Mouse (Mus musculus) liver, embryonic 16.5 days (tissue): ENCODE results near the gene Itpripl1. TPM values are rescaled to one million over a fixed set of nuclear protein-coding genes. Genes with fewer than 3 reads are reported as not detected.
"Not testable (repeated sequence)": the region's sequence is repeated elsewhere in the genome, so short reads cannot be mapped to it uniquely, and the experiment has no call there.

Experiments
- ATAC-seq: fragments of 200-750 bp; cut with Nextera tagmentation; 2 replicates; pipeline ENCODE4 v1.8.0; 2017; ENCODE audit warnings: low read depth, mild to moderate bottlenecking, moderate number of reproducible peaks, moderate library complexity
- H3K27ac ChIP-seq: fragments of 300-500 bp; sonication (generic); 2 replicates; pipeline ENCODE4 v1.5.1; 2014; ENCODE audit warnings: mild to moderate bottlenecking, low read length
- H3K27me3 ChIP-seq: fragments of 300-500 bp; sonication (generic); 2 replicates; pipeline ENCODE4 v1.6.1; 2014; ENCODE audit warnings: low read depth, low read length, mixed read lengths; ENCODE audit not compliant: control insufficient read depth, insufficient read depth
- H3K36me3 ChIP-seq: fragments of 300-500 bp; sonication (generic); 2 replicates; pipeline ENCODE4 v1.6.1; 2014; ENCODE audit warnings: mild to moderate bottlenecking; ENCODE audit not compliant: control insufficient read depth, insufficient read depth
- H3K4me1 ChIP-seq: fragments of 300-500 bp; sonication (generic); 2 replicates; pipeline ENCODE4 v1.6.1; 2014; ENCODE audit warnings: low read depth, low read length, mixed read lengths; ENCODE audit not compliant: control insufficient read depth
- H3K4me2 ChIP-seq: fragments of 300-500 bp; sonication (generic); 2 replicates; pipeline ENCODE4 v1.6.1; 2014; ENCODE audit warnings: low read depth, low read length, mixed read lengths
- H3K4me3 ChIP-seq: fragments of 300-500 bp; sonication (generic); 2 replicates; pipeline ENCODE4 v1.5.1; 2014; ENCODE audit warnings: low read depth, mild to moderate bottlenecking, low read length
- H3K9ac ChIP-seq: fragments of 300-500 bp; sonication (generic); 2 replicates; pipeline ENCODE4 v1.6.1; 2014; ENCODE audit warnings: low read depth, low read length
- H3K9me3 ChIP-seq: fragments of 300-500 bp; sonication (generic); replicated peaks from 2 replicates; pipeline ENCODE4 v1.6.1; 2016; ENCODE audit warnings: low read length; ENCODE audit not compliant: control insufficient read depth
- WGBS: fragments of 180-500 bp; shearing (Covaris S2); extraction: QIAGEN DNeasy Blood & Tissue Kit; methylation state at CpG from one replicate; pipeline ENCODE4 v1.1.7; 2014; ENCODE audit not compliant: insufficient replicate concordance; 5-methylcytosine and 5-hydroxymethylcytosine counted together
- polyA plus RNA-seq: library from polyadenylated mRNA; unstranded; fragments of >200 nt; fragmentation: Nextera tagmentation; extraction: Ambion mirVana; gene quantifications from 2 replicates; pipeline ENCODE4 v1.2.1, GENCODE M21; 2015

The Itpripl1 gene
- polyA plus RNA-seq, 1 experiment from 2014 or later = 21.7 TPM

DNA sequence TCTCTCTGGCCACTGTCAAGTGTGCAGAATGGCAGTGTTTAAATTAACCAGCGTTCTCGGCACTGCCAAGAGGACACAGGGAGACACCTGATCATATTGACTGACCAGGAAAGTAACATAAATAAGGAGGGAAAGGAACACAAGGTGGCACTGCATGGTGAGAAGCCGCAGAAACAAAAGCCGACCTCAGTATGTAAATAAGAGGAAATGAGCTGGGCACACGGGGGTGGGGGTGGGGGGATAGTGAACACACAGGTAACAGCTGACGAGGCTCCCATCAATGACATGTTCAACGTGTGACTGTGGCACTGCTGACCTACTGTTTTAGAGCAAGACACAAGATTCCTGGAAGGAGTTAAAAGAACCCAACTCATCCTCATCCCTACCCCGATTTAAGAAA, 11.9 kb downstream of the Itpripl1 start:
- WGBS = 52% methylated on average over 8 of the region's 8 CpGs
- Histone ChIP-seq H3K4me3 (peak overlapping the region; percentile 94; the same call in 1 of the 2 replicates), H3K36me3 (peaks cover 13% of the 10 kb centered on the region), H3K9ac (no peak overlapping the region), H3K4me1 (peaks cover 35% of the 10 kb centered on the region), H3K27ac (no peak overlapping the region), H3K9me3 (no peaks in the 10 kb centered on the region), H3K27me3 (no peaks in the 10 kb centered on the region), H3K4me2 (peak overlapping the region; percentile 78; the same call in 1 of the 2 replicates)
- no peak for ATAC-seq

DNA sequence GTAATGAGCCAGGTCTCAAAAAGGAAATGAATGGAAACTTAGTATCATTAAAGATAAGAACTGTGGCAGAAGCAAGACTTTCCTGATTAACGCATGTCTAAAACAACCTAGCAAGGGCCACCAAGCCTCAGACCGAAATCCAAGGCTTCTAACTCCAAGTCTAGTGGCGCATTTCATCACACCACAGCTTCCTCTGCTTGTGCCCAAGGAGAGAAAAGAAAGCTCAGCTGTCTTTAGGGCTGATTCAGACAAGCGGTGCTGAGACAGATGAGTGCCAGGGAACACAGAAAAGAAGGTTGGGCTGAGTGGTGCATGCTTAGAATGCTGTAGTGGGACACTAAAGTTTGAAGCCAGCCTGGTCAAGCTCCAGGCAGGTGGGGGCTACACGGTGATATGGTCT, 14.3 kb downstream of the Itpripl1 start:
- Histone ChIP-seq H3K36me3 (peaks cover 37% of the 10 kb centered on the region), H3K27me3 (no peaks in the 10 kb centered on the region), H3K9me3 (no peaks in the 10 kb centered on the region), H3K4me3 (no peak overlapping the region), H3K4me2 (no peak overlapping the region), H3K9ac (no peak overlapping the region), H3K4me1 (peaks cover 27% of the 10 kb centered on the region), H3K27ac (no peak overlapping the region)
- 64% methylated on average over 5 of the region's 5 CpGs for WGBS
- ATAC-seq = no peak

DNA sequence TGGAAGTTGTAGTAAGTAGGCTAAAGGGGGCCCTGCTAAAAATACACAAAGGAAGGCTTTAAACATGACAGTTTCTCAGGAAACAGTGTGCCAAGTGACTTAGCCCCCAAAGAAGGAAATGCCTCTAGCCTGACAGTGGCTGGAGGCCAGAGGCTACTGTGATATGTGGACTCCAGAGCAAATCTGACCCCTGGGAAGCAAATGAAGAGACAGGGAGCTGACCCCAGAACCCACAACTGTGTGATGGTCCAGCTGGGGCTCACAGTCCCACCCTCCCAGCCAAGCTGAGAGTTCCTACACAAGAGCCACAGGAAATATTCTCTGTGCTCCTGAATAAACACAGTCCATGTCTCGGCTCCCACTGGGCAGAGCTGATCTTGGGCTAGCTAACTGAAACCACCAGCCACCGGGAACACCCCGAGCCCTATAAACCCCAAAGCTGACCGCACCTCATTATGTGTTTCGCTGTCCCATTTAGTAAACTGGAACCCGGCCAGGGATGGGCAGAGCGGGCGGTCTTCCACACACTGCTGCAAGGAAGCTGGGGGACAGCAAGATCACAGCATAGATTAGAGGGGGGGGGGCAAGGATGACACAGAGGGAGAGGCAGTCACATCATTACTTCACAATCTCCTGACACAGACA, 21.5 kb downstream of the Itpripl1 start:
- WGBS = 91% methylated on average over 8 of the region's 8 CpGs
- H3K4me3 ChIP-seq = no peak overlapping the region
- H3K27me3 ChIP-seq = no peaks in the 10 kb centered on the region
- H3K4me2 ChIP-seq = no peak overlapping the region
- peaks cover 85% of the 10 kb centered on the region for H3K36me3 ChIP-seq
- H3K4me1 ChIP-seq = no peaks in the 10 kb centered on the region
- H3K9me3 ChIP-seq = no peaks in the 10 kb centered on the region
- ATAC-seq = no peak
- no peak overlapping the region for H3K27ac ChIP-seq
- H3K9ac ChIP-seq = no peak overlapping the region

DNA sequence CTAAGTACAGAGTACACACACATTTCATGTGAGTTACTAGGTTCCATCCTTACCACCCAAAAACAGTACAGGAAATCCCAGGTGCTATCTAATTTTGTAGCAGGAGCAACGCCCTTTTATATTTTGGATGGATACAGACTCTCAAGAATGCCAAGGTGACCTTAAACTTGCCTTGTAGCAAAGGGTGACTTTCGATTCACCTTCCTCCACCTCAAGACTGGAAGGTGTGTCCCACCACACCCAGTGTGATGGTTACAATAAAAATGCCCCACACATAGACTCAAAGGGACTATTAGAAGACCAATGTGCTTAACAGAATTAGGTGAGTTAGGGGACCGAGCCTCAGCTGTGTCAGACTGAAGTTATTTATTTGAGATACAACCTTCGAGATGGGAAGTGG, 34.3 kb downstream of the Itpripl1 start:
- H3K9ac ChIP-seq = no peak overlapping the region
- no peak overlapping the region for H3K27ac ChIP-seq
- WGBS = 90% methylated on average over 4 of the region's 4 CpGs
- no peaks in the 10 kb centered on the region for H3K9me3 ChIP-seq
- no peak overlapping the region for H3K4me3 ChIP-seq
- H3K4me1 ChIP-seq = no peaks in the 10 kb centered on the region
- H3K27me3 ChIP-seq = no peaks in the 10 kb centered on the region
- peaks cover 72% of the 10 kb centered on the region for H3K36me3 ChIP-seq
- H3K4me2 ChIP-seq = no peak overlapping the region
- ATAC-seq = no peak

DNA sequence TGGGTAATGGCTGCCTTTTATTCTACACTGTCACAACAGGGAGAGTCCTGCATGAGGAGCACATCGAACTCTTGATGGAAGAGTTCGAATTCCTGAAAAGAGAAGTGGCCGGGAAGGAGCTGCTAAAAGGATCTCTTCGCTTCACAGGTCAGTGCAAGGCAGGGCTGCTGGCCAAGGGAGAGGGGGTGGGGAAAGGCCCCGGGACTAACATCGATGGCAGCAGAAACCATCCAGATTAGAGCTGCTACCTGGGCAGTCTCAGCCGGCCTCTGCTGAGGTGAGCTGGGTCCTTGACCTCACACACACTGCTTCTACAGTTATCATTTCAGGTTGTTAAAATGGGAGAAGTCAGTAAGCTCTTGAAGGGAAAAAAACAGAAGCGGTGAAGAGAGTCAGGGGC, 51.2 kb downstream of the Itpripl1 start:
- H3K9ac ChIP-seq = no peak overlapping the region
- H3K4me3 ChIP-seq = no peak overlapping the region
- no peak for ATAC-seq
- H3K27me3 ChIP-seq = no peaks in the 10 kb centered on the region
- WGBS = 80% methylated on average over 8 of the region's 8 CpGs
- H3K27ac ChIP-seq = no peak overlapping the region
- no peaks in the 10 kb centered on the region for H3K4me1 ChIP-seq
- H3K9me3 ChIP-seq = no peaks in the 10 kb centered on the region
- H3K36me3 ChIP-seq = no peaks in the 10 kb centered on the region; the same call in 1 of the 2 replicates
- no peak overlapping the region for H3K4me2 ChIP-seq

DNA sequence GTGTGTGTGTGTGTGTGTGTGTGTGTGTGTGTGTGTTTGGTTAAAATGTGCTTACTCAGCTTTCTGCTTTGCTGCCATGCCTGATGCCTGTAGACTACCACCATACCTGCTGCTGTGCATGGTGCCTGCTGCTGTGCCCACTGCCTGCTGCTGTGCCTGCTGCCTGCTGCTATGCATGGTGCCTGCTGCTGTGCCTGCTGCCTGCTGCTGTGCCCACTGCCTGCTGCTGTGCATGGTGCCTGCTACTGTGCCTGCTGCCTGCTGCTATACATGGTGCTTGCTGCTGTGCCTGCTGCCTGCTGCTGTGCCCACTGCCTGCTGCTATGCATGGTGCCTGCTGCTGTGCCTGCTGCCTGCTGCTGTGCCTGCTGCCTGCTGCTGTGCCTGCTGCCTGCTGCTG, 53.1 kb downstream of the Itpripl1 start:
- H3K4me3 ChIP-seq, ATAC-seq, H3K9ac ChIP-seq, H3K4me1 ChIP-seq, H3K9me3 ChIP-seq, H3K27me3 ChIP-seq, H3K27ac ChIP-seq, H3K36me3 ChIP-seq, H3K4me2 ChIP-seq: not testable (repeated sequence)

Other genes starting within 250 kb of the Itpripl1 start
- gene Sppl2a, start 210.2 kb downstream of the Itpripl1 start, polyA plus RNA-seq = 22.0 and 23.4 TPM in 2 replicates
- gene Ap4e1, start 134.7 kb downstream of the Itpripl1 start, polyA plus RNA-seq = 4.3 and 5.0 TPM in 2 replicates
- gene Blvra, start 72.8 kb downstream of the Itpripl1 start, polyA plus RNA-seq = 47.0 and 49.3 TPM in 2 replicates
- gene Ncaph, start 9.5 kb downstream of the Itpripl1 start, polyA plus RNA-seq = 54.8 and 60.1 TPM in 2 replicates
- gene 1810024B03Rik, start 64.8 kb upstream of the Itpripl1 start, polyA plus RNA-seq = 0.68 and 0.70 TPM in 2 replicates
- 23.3 and 28.2 TPM in 2 replicates for gene Snrnp200, start 64.9 kb upstream of the Itpripl1 start, polyA plus RNA-seq
- 34.7 and 39.8 TPM in 2 replicates for gene Ciao1, start 104.4 kb upstream of the Itpripl1 start, polyA plus RNA-seq
- 10.3 and 10.7 TPM in 2 replicates for gene Tmem127, start 104.5 kb upstream of the Itpripl1 start, polyA plus RNA-seq
- 32.7 and 34.9 TPM in 2 replicates for gene Stard7, start 126.8 kb upstream of the Itpripl1 start, polyA plus RNA-seq
- gene Dusp2, start 192.7 kb upstream of the Itpripl1 start, polyA plus RNA-seq = 1.8 and 2.2 TPM in 2 replicates
- gene Astl, start 195.2 kb upstream of the Itpripl1 start, polyA plus RNA-seq = not detected in 2 replicates
- gene Adra2b, start 219.8 kb upstream of the Itpripl1 start, polyA plus RNA-seq = 16.7 and 19.2 TPM in 2 replicates